Mouse (Mus musculus) ZHBTc4 (cell line): ENCODE measurements around the gene Ank3.

Experiments
- DNase-seq: peaks from one replicate; pipeline ENCODE4 v3.0.0-alpha.2; 2011; ENCODE audit warnings: low read depth, low spot score

Gene Ank3

DNA sequence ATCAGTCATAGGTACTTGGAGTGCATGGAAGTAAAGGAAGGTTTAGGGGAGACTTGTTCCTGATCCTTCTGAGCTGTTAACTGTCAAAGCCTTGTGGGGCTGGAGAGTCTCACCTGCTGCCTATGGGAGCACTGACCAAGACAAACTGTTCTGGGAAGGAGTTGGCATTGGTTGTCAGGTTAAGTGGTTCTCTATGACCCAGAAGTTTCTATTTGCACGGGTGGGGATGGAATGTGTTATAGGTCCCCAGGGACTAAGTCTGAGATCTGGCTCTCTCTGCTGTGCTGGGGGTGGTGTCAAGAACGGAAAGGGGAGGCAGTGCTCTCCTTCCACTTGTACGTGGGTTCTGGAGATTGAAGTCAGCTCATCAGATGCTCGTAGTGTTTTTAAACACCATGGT is 6.9 kb downstream of the Ank3 start:
- no peak for DNase-seq

DNA sequence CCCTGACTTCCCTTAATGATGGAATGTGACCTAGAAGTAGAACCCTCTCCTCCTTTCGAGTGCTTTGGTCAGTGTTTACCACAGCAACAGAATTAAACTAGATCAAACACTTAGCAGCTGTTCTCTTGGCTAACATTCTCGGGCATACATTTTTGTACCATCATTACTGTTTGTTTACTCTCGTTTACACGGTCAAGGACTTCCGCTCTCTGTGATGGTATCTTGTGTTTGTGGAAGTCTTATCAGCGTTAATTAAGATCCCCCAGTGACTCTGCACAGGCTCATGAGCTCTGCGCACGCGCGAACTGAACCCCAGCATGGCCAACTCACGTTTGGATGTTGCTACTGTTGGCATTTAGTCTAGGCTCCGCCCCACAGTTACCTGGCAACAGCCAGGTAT is 16.3 kb downstream of the Ank3 start:
- DNase-seq, result no peak

- no peak for DNase-seq
Observed at GRCm38 (mm10) chr10:69418716-69419115, 20.1 kb downstream of the Ank3 start.

DNA sequence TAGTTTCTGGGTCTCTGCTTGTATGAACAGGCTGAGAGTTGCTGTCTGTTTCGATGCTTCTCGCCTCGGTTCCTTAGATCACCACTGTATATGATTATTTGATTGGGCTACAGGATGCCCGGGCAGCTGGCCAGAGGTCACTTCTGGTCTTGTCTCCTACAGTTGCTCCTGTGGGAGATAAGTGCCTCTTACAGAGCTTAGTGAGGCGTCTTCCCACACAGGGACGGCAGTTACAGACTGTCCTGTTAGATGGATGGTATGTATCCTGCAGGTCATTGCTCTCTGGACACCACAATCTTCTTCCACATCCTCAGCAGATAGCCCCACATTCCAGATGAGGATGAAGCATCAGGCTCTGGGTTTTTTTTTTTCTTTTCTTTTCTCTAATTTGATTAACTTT is 21.7 kb downstream of the Ank3 start:
- DNase-seq, result no peak

DNA sequence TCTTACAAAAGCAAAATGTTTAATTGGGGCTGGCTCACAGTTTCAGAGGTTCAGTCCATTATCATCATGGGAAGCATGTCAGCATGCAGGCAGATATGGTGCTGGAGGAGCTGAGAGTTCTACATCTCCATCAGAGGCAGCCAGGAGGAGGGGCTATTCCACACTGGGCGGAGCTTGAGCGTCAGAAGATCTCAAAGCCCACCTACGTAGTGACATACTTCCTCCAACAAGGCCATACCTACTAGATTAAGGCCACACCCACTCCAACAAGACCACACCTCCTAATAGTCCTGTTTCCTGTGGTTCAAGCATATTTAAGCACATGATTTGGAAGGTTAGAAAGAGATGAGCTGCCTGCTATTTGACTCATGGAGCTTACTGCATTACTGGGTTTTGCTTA is 25.5 kb downstream of the Ank3 start:
- DNase-seq, result peak; percentile 62

GRCm38 (mm10) chr10:69430138-69430537 is 31.6 kb downstream of the Ank3 start:
- DNase-seq, result no peak

DNA sequence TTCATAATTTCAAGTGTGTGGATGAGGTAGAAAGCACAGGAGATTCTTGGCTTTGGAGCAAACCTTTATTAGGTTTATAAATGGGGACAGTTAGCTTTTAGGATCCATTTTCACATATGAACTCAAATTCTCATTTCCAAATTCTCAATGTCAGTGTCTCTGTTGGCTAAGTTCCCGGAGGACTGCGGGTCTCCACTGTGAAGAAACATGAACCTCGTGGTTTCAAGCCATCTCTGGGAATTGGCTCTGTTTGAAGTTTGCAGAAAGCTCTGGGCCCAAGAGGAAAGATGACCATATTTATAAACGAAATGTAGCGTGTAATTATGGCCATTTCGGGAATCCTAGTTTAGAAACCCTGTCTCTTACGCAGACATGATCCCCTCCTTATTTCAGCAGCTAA is 32.5 kb downstream of the Ank3 start:
- no peak for DNase-seq

GRCm38 (mm10) chr10:69435213-69435612 is 36.6 kb downstream of the Ank3 start:
- DNase-seq, result no peak

GRCm38 (mm10) chr10:69439449-69439848 is 40.9 kb downstream of the Ank3 start:
- no peak for DNase-seq

DNA sequence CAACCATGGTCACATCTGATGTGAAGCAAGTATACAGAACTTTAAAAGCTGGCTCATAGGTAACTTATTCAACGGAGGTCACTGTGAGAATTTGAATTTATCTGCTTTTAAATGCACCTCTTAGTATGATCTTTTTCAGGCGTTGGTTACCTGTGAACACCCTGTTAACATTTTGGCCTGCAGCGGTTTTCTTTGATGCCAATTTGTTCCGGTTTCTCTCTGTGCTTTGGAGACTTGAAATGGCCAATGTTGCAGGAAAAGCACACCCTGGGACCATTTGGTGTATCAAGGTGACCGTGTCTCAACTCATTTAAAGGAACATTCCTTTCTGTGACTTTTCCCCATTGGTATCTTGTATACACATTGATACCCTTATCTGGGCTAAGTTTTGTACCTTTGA is 46.0 kb downstream of the Ank3 start:
- DNase-seq, result no peak

- no peak for DNase-seq
Observed at GRCm38 (mm10) chr10:69445951-69446350, 47.4 kb downstream of the Ank3 start.

DNA sequence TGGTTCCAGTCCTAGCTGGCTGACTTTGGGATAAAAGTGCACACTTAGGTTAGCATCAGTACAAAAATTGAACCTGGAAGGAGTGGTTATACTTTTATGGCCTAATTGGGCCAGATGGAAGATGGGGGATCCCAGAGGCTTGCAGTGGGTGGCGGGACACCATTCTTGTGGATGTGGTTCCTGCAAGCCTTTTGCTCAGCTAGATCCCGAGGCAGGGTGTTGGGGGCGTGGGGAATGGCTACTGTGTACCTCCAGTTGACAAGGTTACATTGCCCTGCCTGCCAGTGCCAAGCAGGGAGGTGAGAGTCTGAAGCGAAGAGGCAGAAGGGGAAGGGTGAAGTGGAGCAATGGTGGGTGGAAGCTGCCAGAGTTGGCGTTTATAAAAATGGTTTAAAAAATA is 48.0 kb downstream of the Ank3 start:
- no peak for DNase-seq

GRCm38 (mm10) chr10:69447308-69447707 is 48.7 kb downstream of the Ank3 start:
- DNase-seq, result no peak

DNA sequence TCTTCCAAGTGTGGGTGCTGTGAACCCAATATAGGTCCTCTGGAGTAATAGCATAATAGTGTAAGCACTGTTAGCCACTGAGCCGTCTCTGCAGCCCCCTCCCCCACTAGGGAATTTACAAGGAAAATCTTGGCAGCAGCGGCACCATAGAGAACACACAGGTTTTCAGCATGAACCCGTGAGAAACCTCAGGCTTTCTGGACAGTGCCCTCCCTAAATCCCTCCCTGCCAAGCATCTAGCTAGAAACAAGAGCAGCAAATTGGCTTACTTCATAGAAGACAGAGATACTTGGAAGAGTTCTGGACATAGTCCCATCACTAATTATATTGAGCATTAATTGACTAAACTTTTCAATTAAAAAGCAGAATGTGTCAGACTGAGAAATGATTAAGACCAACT is 49.6 kb downstream of the Ank3 start:
- DNase-seq, result no peak

DNA sequence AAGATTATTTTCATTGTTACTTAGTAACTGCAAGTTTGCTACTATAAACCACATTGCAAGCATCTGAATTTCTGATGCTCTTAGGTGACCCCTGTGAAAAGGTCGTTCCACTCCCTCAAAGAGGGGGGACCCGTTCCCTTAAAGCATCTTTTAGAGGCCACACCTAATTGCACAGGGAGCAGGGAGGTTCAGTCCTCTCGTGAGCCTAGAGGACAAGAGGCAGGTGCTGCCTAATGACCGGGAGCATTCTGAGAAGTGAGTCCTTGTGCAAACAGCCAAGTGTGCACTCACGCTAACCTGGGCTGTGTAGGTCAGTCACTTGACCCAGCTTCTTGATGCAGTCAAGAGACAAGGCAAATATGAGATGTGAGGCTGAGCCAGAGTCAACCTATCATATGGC is 52.4 kb downstream of the Ank3 start:
- no peak for DNase-seq

DNA sequence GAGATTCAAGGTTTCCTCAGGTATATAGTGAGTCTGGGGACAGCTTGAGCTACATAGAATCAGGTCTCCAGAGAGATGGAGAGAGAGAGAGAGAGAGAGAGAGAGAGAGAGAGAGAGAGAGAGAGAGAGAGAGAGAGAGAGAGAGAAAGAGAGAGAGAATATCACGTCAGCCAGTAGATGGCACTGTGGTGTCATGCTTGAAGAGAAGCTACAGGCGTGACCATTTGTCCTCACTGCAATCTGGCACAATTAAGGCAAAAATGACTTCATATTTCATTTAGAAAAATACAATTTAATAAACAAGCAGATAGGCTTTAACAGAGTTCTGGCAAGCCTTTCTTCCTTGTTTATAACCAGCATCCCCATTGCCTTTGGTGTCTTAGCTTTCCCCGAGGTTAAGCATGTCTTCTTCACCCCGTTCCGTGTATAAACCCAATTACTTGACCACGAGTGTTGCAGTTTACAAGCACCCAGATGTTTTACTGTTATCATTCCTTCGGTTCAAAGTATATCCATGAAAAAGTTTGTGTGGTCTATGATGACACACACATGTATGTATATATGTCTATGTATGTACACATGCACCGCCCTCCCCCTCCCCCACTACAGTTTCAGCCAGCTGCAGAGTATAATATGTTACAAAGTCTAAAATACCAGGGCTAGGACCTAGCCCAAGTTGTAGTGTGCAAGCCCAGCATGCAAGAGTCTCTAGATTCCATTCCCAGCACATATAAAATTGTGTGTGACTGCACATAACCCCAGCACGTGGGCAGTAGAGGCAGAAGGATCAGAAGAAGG is 53.8 kb downstream of the Ank3 start:
- DNase-seq, result peak; percentile 42

- peak; percentile 85 for DNase-seq
Observed at GRCm38 (mm10) chr10:69453531-69453930, 55.0 kb downstream of the Ank3 start.

DNA sequence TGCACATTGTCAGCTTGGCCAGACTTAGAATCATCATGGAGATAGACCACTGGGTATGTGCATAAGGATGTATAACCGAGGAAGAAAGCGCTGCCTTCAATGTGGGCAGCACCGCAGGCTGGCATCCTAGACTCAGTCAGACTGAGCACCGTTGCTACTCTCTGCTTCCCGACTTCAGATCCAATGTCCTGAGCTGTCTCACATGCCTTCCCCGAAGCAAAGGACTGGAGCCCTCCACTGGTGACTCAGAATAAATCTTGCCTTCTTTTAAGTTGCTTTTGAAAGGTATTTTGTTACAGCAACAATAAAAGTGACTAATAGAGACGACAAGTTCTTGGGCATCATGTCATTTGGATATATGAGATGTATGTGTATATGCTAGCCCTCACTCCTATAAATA is 55.9 kb downstream of the Ank3 start:
- no peak for DNase-seq

- DNase-seq, result no peak
Observed at GRCm38 (mm10) chr10:69464826-69465225, 66.3 kb downstream of the Ank3 start.

- peak; percentile 30 for DNase-seq
Observed at GRCm38 (mm10) chr10:69465558-69466200, 67.1 kb downstream of the Ank3 start.

DNA sequence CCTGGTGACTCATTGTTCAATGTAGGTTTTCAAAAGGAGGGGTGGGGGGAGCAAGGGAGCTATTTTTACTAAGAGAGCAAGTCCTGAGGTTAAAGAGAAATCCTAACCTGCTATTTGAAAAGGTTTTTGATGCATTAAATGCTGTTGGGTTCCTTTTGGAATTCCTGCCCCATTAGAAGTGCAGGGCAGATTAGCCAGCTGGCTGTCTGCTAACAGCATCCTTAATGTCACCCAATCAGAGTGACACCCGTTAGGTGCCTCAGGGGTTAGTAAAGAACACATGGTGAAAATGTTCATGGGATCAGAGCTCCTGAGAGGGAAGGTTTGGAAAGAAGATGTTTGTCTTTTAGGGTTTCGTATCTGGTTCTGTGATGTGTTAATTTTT is 67.6 kb downstream of the Ank3 start:
- DNase-seq, result no peak

GRCm38 (mm10) chr10:69466586-69466985 is 68.0 kb downstream of the Ank3 start:
- no peak for DNase-seq

- no peak for DNase-seq
Observed at GRCm38 (mm10) chr10:69467182-69467581, 68.6 kb downstream of the Ank3 start.
